Mouse (Mus musculus): ENCODE data around the gene Nedd9.

DNA sequence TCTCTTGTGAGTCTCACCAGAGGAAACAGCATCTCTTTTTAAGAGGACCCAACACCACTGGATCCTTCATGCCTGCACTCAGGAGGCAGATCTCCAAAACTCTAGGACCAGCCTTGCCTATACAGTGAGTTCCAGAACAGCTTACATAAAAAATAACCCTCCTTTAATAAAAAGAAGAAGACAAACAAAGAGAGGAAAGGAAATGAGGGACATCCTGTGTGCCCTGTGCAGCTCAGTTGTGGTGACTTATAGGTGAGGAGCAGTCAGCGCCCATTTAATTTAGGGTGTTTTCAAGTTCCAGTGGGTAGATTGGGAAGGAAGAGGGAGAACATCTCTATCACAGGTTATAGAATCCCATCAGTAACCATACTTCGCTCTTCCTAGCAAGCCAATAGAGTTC is 96.5 kb downstream of the Nedd9 start:
- no peak for TF ChIP-seq ZC3H11A (IDR thresholded peaks at IDR 0.05; ENCODE audit: borderline replicate concordance, low read depth, low read length)
- no peak for TF ChIP-seq MAFK (IDR thresholded peaks at IDR 0.05; ENCODE audit: insufficient read depth, low read depth, low read length)

All from ES-E14 (cell line).